Mouse (Mus musculus) hindbrain, embryonic 15.5 days (tissue): ENCODE measurements around the gene Elovl3. TPM values are rescaled to one million over a fixed set of nuclear protein-coding genes. Genes with fewer than 3 reads are reported as not detected.
A peak's percentile ranks its signal among the peaks of the same experiment; 100 is the strongest.
"Not testable (repeated sequence)": the region's sequence is repeated elsewhere in the genome, so short reads cannot be mapped to it uniquely, and the experiment has no call there.

Experiments used
- ATAC-seq: fragments of 200-750 bp; cut with Nextera tagmentation; 2 replicates; pipeline ENCODE4 v1.8.0; 2017; ENCODE audit warnings: low read depth, moderate number of reproducible peaks, moderate TSS enrichment; ENCODE audit not compliant: low FRiP score
- H3K27ac ChIP-seq: fragments of 300-500 bp; sonication (generic); replicated peaks from 2 replicates; pipeline ENCODE4 v1.5.1; 2015; ENCODE audit warnings: mild to moderate bottlenecking, inconsistent platforms
- H3K27me3 ChIP-seq: fragments of 300-500 bp; sonication (generic); 2 replicates; pipeline ENCODE4 v1.6.1; 2015; ENCODE audit warnings: control low read depth, inconsistent platforms
- H3K36me3 ChIP-seq: fragments of 300-500 bp; sonication (generic); 2 replicates; pipeline ENCODE4 v1.6.1; 2015; ENCODE audit warnings: control low read depth, inconsistent platforms
- H3K4me1 ChIP-seq: fragments of 300-500 bp; sonication (generic); replicated peaks from 2 replicates; pipeline ENCODE4 v1.6.1; 2015; ENCODE audit warnings: control low read depth, inconsistent platforms
- H3K4me2 ChIP-seq: fragments of 300-500 bp; sonication (generic); 2 replicates; pipeline ENCODE4 v1.6.1; 2015; ENCODE audit warnings: moderate library complexity, mild to moderate bottlenecking, inconsistent platforms
- H3K4me3 ChIP-seq: fragments of 300-500 bp; sonication (generic); 2 replicates; pipeline ENCODE4 v1.5.1; 2015; ENCODE audit warnings: mild to moderate bottlenecking, inconsistent platforms
- H3K9ac ChIP-seq: fragments of 300-500 bp; sonication (generic); 2 replicates; pipeline ENCODE4 v1.6.1; 2015; ENCODE audit warnings: inconsistent platforms
- H3K9me3 ChIP-seq: fragments of 300-500 bp; sonication (generic); 2 replicates; pipeline ENCODE4 v1.6.1; 2016; ENCODE audit warnings: control low read depth, inconsistent platforms
- WGBS: fragments of 180-500 bp; shearing (Covaris S2); methylation state at CpG from one replicate; pipeline ENCODE4 v1.1.7; 2015; 5-methylcytosine and 5-hydroxymethylcytosine counted together
- polyA plus RNA-seq: library from polyadenylated mRNA; unstranded; fragments of >200 nt; fragmentation: Nextera tagmentation; extraction: Ambion mirVana; gene quantifications from 2 replicates; pipeline ENCODE4 v1.2.1, GENCODE M21; 2015

The Elovl3 gene
- polyA plus RNA-seq, 1 experiment from 2014 or later: 0.08 TPM

DNA sequence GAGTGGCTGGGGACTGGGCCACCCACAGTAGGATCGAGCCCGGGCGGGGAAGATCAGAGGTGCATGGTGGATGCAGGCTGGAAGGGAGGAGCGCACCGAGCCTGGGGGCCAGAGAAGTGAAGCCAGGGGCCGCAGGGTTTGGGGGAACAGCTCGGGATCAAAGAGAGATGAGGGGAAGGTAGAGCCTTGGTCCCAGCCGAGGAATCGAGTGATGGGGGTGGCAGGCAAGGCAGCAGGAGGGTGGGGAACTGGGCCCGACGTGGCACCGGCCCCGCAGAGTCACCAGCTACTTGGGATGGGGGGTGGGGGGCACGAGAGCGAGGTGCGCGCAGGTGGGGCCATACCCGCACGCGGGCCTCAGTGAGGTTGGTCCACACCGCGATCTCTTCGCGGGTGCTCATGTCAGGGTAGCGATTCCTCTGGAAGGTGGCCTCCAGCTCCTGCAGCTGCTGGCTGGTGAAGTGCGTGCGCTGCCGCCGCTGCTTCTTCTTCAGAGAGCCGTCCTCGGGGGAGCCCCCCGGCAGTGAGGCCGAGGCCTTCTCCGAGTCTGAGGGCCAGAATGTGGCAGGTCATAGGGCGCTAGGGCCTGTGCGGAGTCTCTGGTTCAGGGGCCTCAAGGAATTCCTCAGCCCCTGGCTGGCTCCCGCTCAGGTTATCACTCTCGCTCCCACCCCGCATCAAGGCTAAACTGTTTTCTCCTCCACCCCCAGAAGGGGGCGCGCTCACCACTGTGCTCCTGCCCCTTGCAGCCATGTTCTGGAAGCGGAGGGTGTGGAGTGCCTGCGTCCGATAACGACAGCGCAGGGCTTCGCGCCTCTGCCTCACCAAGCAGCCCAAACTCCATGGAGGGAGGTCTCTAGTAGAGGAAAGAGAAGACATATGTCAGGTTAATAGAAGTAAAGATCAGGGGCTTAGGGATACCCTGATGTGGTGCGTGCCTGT is 5.2 kb downstream of the Elovl3 start:
- H3K9ac ChIP-seq: peak overlapping the region; percentile 39; the same call in 1 of the 2 replicates
- WGBS: 3% methylated on average over 49 of the region's 49 CpGs
- peak; percentile 45; the same call in 1 of the 2 replicates for ATAC-seq

DNA sequence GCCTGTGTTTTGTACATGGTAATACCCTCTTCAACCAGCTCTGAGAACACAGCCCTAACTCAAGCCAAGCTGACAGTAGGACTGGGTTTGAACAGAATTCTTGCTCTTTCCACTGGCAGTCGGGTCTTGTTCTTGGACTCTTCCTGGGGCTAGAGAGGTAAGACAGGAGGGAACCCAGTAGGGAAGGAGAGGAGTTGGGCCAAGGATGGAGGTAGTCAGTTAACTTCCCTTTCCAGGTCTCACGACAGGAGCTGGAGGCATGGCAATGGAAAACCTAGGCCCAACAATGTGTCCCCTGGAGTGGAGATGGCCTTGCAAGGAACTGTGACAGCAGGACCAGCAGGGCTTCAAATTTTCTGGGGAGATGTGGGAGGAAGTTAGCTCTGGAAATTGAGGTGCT is 8.6 kb downstream of the Elovl3 start:
- 58% methylated on average over 2 of the region's 2 CpGs for WGBS
- no peak for ATAC-seq

More for the DNA sequence above, 5.2 kb downstream of the Elovl3 start:
- Histone ChIP-seq H3K9me3 (no peaks in the 10 kb centered on the region), H3K4me3 (peak overlapping the region; percentile 52), H3K4me1 (peaks cover 24% of the 10 kb centered on the region), H3K27ac (no peak overlapping the region), H3K4me2 (peak overlapping the region; percentile 99), H3K36me3 (no peaks in the 10 kb centered on the region), H3K27me3 (peaks cover 58% of the 10 kb centered on the region)

GRCm38 (mm10) chr19:46141091-46141490 is 9.4 kb downstream of the Elovl3 start:
- H3K4me2 ChIP-seq: no peak overlapping the region
- ATAC-seq: peak; percentile 37
- WGBS: 16% methylated on average over 6 of the region's 6 CpGs
- no peaks in the 10 kb centered on the region for H3K9me3 ChIP-seq
- H3K9ac ChIP-seq: no peak overlapping the region
- H3K27me3 ChIP-seq: peaks cover 57% of the 10 kb centered on the region
- H3K27ac ChIP-seq: no peak overlapping the region
- no peaks in the 10 kb centered on the region for H3K36me3 ChIP-seq
- H3K4me1 ChIP-seq: peaks cover 12% of the 10 kb centered on the region
- no peak overlapping the region for H3K4me3 ChIP-seq

More for the DNA sequence above, 8.6 kb downstream of the Elovl3 start:
- Histone ChIP-seq H3K9ac (no peak overlapping the region), H3K27ac (no peak overlapping the region), H3K9me3 (no peaks in the 10 kb centered on the region), H3K4me2 (no peak overlapping the region), H3K4me3 (no peak overlapping the region), H3K27me3 (peaks cover 51% of the 10 kb centered on the region), H3K36me3 (no peaks in the 10 kb centered on the region), H3K4me1 (peaks cover 19% of the 10 kb centered on the region)

- Histone ChIP-seq H3K4me3 (peak within 1 kb of the TSS; percentile 53), H3K4me2 (peak within 1 kb of the TSS; percentile 99), H3K36me3 (no peaks in the 10 kb centered on the region), H3K9me3 (no peaks in the 10 kb centered on the region), H3K27me3 (peaks cover 79% of the 10 kb centered on the region), H3K9ac (peak within 1 kb of the TSS; percentile 27), H3K27ac (no peak within 1 kb of the TSS), H3K4me1 (peaks cover 20% of the 10 kb centered on the region)
- ATAC-seq: no peak
- under 1% methylated on average over 47 of the region's 47 CpGs for whole genome bisulfite sequencing
These were observed 16.0 kb downstream of the Elovl3 start, which contains the start of gene Pitx3 for GRCm38 (mm10) chr19:46147511-46148371. Pitx3 (minus strand) TSS chr19:46148326.

DNA sequence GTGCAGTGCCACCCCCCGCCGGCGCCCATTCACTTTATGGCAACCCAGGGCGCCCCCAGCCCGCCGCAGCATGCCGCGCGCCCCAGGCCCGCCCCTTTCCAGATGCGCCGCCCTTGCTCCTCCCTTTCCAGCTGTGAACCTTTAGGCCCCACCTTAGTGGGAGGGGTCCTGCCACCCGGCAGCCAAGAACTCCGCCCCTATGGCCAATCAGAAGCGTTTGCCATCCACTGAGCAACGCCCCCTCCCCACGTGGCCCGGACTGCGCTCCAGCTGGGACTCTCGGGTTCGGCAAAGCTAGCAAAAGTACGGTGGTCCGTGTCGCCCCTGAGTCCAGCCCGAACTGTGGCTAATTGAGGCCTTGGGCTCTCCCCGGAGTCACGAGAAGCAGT is 16.7 kb downstream of the Elovl3 start:
- WGBS: 0% methylated on average over 24 of the region's 27 CpGs
- peak overlapping the region; percentile 99 for H3K4me2 ChIP-seq
- peaks cover 26% of the 10 kb centered on the region for H3K4me1 ChIP-seq
- peak overlapping the region; percentile 27 for H3K9ac ChIP-seq
- H3K4me3 ChIP-seq: peak overlapping the region; percentile 53
- peak; percentile 35; the same call in 1 of the 2 replicates for ATAC-seq
- peaks cover 75% of the 10 kb centered on the region for H3K27me3 ChIP-seq
- H3K9me3 ChIP-seq: no peaks in the 10 kb centered on the region
- H3K27ac ChIP-seq: no peak overlapping the region
- no peaks in the 10 kb centered on the region for H3K36me3 ChIP-seq

DNA sequence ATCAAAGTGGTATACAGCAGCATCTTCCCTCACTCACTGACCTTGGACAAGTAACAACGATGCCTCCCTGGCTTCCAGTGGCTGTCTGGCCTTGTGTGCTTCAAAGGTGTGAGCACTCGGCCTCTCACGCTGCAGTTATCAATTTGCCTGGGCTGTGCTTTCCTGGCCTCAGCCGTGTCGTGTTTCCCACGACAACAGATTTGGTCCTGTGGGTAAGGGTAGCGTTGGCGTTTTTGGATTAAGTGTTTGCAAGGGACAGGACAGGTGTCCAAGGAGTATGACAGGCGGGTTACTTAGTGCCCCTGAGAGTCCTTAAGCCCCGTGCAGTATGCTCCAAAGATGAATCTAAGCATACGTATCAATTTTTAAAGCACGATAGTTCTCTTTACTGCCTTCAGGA is 17.4 kb downstream of the Elovl3 start:
- WGBS: 27% methylated on average over 12 of the region's 12 CpGs
- Histone ChIP-seq H3K36me3 (no peaks in the 10 kb centered on the region), H3K27me3 (peaks cover 68% of the 10 kb centered on the region), H3K4me3 (peak overlapping the region; percentile 53; the same call in 1 of the 2 replicates), H3K4me2 (peak overlapping the region; percentile 99), H3K27ac (no peak overlapping the region), H3K9me3 (no peaks in the 10 kb centered on the region), H3K9ac (no peak overlapping the region), H3K4me1 (peaks cover 33% of the 10 kb centered on the region)
- ATAC-seq: no peak

DNA sequence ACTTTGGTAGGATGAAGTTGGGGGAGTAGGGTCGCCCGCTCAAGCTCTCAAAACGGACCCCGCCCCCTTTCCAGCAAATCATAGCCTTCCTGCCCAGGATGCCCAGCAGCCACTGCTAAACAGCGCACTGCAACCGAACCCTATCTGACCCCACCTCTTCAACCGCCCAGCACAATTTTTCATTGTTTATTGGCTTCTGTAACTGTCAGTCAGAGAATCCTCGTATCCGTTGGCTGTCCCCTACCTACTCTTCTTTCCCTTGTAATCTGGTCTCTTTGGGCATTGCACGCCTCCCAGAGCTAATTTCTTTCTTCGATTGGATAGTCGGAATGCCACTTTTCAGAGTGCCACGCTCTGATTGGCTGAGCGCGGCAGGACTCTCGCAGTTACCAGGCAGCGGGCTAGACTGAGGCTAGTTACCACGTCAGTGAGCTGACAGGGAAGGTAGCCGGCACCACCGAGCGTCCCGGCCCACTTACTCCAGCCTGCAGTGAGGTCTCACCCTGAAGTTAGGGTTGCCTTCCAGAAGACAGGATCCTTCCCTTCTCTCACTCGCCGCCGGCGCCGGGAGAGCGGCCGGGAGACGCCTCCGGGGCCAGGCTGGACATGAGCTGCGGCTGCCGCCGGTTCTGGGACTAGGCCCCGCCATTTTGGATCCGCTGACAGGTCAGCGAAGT is 20.6 kb downstream of the Elovl3 start, which contains the start of gene Gbf1:
Gbf1 (plus strand) TSS at position 383 of the 677 bp plus-strand sequence.
- peak within 1 kb of the TSS; percentile 94 for H3K4me3 ChIP-seq
- H3K27ac ChIP-seq: peak within 1 kb of the TSS; percentile 84
- H3K36me3 ChIP-seq: no peaks in the 10 kb centered on the region
- H3K9me3 ChIP-seq: no peaks in the 10 kb centered on the region
- H3K9ac ChIP-seq: peak within 1 kb of the TSS; percentile 82
- peaks cover 57% of the 10 kb centered on the region for H3K4me1 ChIP-seq
- H3K4me2 ChIP-seq: peak within 1 kb of the TSS; percentile 90
- WGBS: under 1% methylated on average over 34 of the region's 37 CpGs
- peak; percentile 99 for ATAC-seq
- H3K27me3 ChIP-seq: peaks cover 38% of the 10 kb centered on the region

- no peak overlapping the region for H3K27ac ChIP-seq
- no peak overlapping the region for H3K9ac ChIP-seq
- H3K4me2 ChIP-seq: no peak overlapping the region
- H3K4me1 ChIP-seq: no peaks in the 10 kb centered on the region
- no peak for ATAC-seq
- H3K36me3 ChIP-seq: peaks cover 41% of the 10 kb centered on the region
- WGBS: 91% methylated on average over 3 of the region's 3 CpGs
- no peaks in the 10 kb centered on the region for H3K27me3 ChIP-seq
- H3K9me3 ChIP-seq: no peaks in the 10 kb centered on the region
- H3K4me3 ChIP-seq: no peak overlapping the region
These were observed 34.3 kb downstream of the Elovl3 start for GRCm38 (mm10) chr19:46165950-46166349.

DNA sequence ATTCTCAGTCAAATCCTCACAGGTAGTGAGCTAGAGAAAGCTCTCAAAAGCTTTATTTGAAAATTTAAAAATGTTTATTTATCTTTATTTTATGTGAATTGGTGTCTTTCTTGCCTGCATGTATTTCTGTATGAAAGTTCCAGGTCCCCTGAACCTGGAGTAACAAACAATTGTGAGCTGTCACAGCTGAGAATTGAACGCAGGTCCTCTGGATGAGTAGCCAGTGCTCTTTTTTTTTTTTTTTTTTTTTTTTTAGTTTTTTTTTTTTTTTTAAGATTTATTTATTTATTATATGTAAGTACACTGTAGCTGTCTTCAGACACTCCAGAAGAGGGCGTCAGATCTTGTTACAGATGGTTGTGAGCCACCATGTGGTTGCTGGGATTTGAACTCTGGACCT is 35.5 kb downstream of the Elovl3 start:
- H3K9me3 ChIP-seq, H3K4me1 ChIP-seq, H3K27ac ChIP-seq, H3K9ac ChIP-seq, H3K4me3 ChIP-seq, H3K4me2 ChIP-seq, ATAC-seq, H3K27me3 ChIP-seq: not testable (repeated sequence)
- WGBS: 95% methylated on average over 1 of the region's 2 CpGs
- H3K36me3 ChIP-seq: peaks cover 49% of the 10 kb centered on the region

DNA sequence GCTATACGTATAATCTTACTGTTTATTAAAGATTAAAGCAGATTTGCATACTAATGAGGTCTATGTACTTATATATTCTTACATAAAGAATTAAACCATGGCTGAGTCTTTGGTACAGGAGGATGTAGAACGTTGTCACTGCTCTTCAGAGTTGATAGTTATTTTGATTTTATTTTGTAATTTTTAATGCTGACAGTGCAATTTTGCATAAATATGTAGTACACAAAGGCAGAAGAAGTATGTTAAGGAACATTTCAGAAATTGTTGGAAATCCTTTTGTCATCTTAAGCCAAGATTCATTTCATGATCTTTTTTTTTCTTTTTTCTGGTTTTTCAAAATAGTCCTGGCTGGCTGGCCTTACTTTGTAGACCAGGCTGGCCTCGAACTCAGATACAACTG is 37.7 kb downstream of the Elovl3 start:
- Histone ChIP-seq H3K27ac (no peak overlapping the region), H3K4me1 (no peaks in the 10 kb centered on the region), H3K9ac (no peak overlapping the region), H3K4me3 (no peak overlapping the region), H3K9me3 (no peaks in the 10 kb centered on the region), H3K27me3 (no peaks in the 10 kb centered on the region), H3K4me2 (no peak overlapping the region), H3K36me3 (peaks cover 43% of the 10 kb centered on the region)
- no peak for ATAC-seq
- 87% methylated on average over 3 of the region's 3 CpGs for WGBS

- no peak for ATAC-seq
These were observed 38.2 kb downstream of the Elovl3 start for GRCm38 (mm10) chr19:46169913-46170312.

More at GRCm38 (mm10) chr19:46169913-46170312, 38.2 kb downstream of the Elovl3 start:
- no peak overlapping the region for H3K4me3 ChIP-seq
- no peak overlapping the region for H3K27ac ChIP-seq
- H3K27me3 ChIP-seq: no peaks in the 10 kb centered on the region
- H3K4me2 ChIP-seq: no peak overlapping the region
- no peaks in the 10 kb centered on the region for H3K4me1 ChIP-seq
- no peak overlapping the region for H3K9ac ChIP-seq
- no peaks in the 10 kb centered on the region for H3K9me3 ChIP-seq
- H3K36me3 ChIP-seq: peaks cover 39% of the 10 kb centered on the region
- WGBS: 58% methylated on average over 1 of the region's 1 CpGs
